Mouse (Mus musculus) kidney, adult 9 months (tissue): Measurements from ENCODE around the gene Epb41l3.

Source experiments
- DNase-seq: peaks from one replicate; pipeline ENCODE4 v3.0.0; 2022

Epb41l3 gene

GRCm38 (mm10) chr17:69192863-69193493 is 117.5 kb downstream of the Epb41l3 start:
- no peak for DNase-seq

- DNase-seq = no peak
Observed at GRCm38 (mm10) chr17:69194599-69194998, 119.1 kb downstream of the Epb41l3 start.

- DNase-seq = no peak
Observed at GRCm38 (mm10) chr17:69195758-69196157, 120.3 kb downstream of the Epb41l3 start.

GRCm38 (mm10) chr17:69196656-69197055 is 121.2 kb downstream of the Epb41l3 start:
- no peak for DNase-seq

- no peak for DNase-seq
Observed at GRCm38 (mm10) chr17:69198805-69199204, 123.3 kb downstream of the Epb41l3 start.

GRCm38 (mm10) chr17:69199827-69200226 is 124.3 kb downstream of the Epb41l3 start:
- no peak for DNase-seq

- no peak for DNase-seq
Observed at GRCm38 (mm10) chr17:69200936-69201335, 125.5 kb downstream of the Epb41l3 start.

GRCm38 (mm10) chr17:69205282-69205999 is 130.0 kb downstream of the Epb41l3 start:
- DNase-seq = no peak

- DNase-seq = no peak
Observed at GRCm38 (mm10) chr17:69207562-69208312, 132.3 kb downstream of the Epb41l3 start.

- no peak for DNase-seq
Observed at GRCm38 (mm10) chr17:69211065-69211464, 135.6 kb downstream of the Epb41l3 start.

GRCm38 (mm10) chr17:69216120-69216519 is 140.6 kb downstream of the Epb41l3 start:
- DNase-seq = no peak

- DNase-seq = no peak
Observed at GRCm38 (mm10) chr17:69220849-69221248, 145.4 kb downstream of the Epb41l3 start.

GRCm38 (mm10) chr17:69221377-69221776 is 145.9 kb downstream of the Epb41l3 start:
- no peak for DNase-seq

GRCm38 (mm10) chr17:69221966-69222692 is 146.6 kb downstream of the Epb41l3 start:
- no peak for DNase-seq

- no peak for DNase-seq
Observed at GRCm38 (mm10) chr17:69225996-69226395, 150.5 kb downstream of the Epb41l3 start.

- DNase-seq = no peak
Observed at GRCm38 (mm10) chr17:69227426-69228014, 152.0 kb downstream of the Epb41l3 start.

- no peak for DNase-seq
Observed at GRCm38 (mm10) chr17:69229451-69229850, 154.0 kb downstream of the Epb41l3 start.

GRCm38 (mm10) chr17:69230131-69230621 is 154.7 kb downstream of the Epb41l3 start:
- no peak for DNase-seq

GRCm38 (mm10) chr17:69231360-69231759 is 155.9 kb downstream of the Epb41l3 start:
- no peak for DNase-seq

GRCm38 (mm10) chr17:69237172-69237571 is 161.7 kb downstream of the Epb41l3 start:
- no peak for DNase-seq

GRCm38 (mm10) chr17:69238810-69239373 is 163.4 kb downstream of the Epb41l3 start:
- DNase-seq = no peak

GRCm38 (mm10) chr17:69239423-69239822 is 163.9 kb downstream of the Epb41l3 start:
- no peak for DNase-seq
